Mouse (Mus musculus) limb, embryonic 12.5 days (tissue): ENCODE measurements around the gene Prl2b1. TPM values are rescaled to one million over a fixed set of nuclear protein-coding genes. Genes with fewer than 3 reads are reported as not detected.

Experiments used
- ATAC-seq: fragments of 200-750 bp; cut with Nextera tagmentation; 2 replicates; pipeline ENCODE4 v1.8.0; 2017; ENCODE audit warnings: low read depth, moderate TSS enrichment; ENCODE audit not compliant: insufficient number of reproducible peaks, insufficient read depth, low FRiP score, low TSS enrichment
- H3K27ac ChIP-seq: fragments of 300-500 bp; sonication (generic); 2 replicates; pipeline ENCODE4 v1.5.1; 2016; ENCODE audit warnings: mild to moderate bottlenecking, moderate library complexity
- H3K27me3 ChIP-seq: fragments of 300-500 bp; sonication (generic); 2 replicates; pipeline ENCODE4 v1.6.1; 2016; ENCODE audit warnings: mild to moderate bottlenecking, moderate library complexity
- H3K36me3 ChIP-seq: fragments of 300-500 bp; sonication (generic); 2 replicates; pipeline ENCODE4 v1.6.1; 2016; ENCODE audit warnings: mild to moderate bottlenecking, moderate library complexity
- H3K4me1 ChIP-seq: fragments of 300-500 bp; sonication (generic); replicated peaks from 2 replicates; pipeline ENCODE4 v1.6.1; 2016
- H3K4me2 ChIP-seq: fragments of 300-500 bp; sonication (generic); 2 replicates; pipeline ENCODE4 v1.6.1; 2016; ENCODE audit warnings: mild to moderate bottlenecking, moderate library complexity
- H3K4me3 ChIP-seq: fragments of 300-500 bp; sonication (generic); replicated peaks from 2 replicates; pipeline ENCODE4 v1.5.1; 2016; ENCODE audit warnings: mild to moderate bottlenecking
- H3K9ac ChIP-seq: fragments of 300-500 bp; sonication (generic); replicated peaks from 2 replicates; pipeline ENCODE4 v1.6.1; 2016; ENCODE audit warnings: mild to moderate bottlenecking, moderate library complexity
- H3K9me3 ChIP-seq: fragments of 300-500 bp; sonication (generic); 2 replicates; pipeline ENCODE4 v1.6.1; 2016; ENCODE audit warnings: mild to moderate bottlenecking, moderate library complexity
- WGBS: fragments of 180-500 bp; shearing (Covaris S2); methylation state at CpG from one replicate; pipeline ENCODE4 v1.1.7; 2016; 5-methylcytosine and 5-hydroxymethylcytosine counted together
- polyA plus RNA-seq: library from polyadenylated mRNA; unstranded; fragments of >200 nt; fragmentation: Nextera tagmentation; extraction: Ambion mirVana; gene quantifications from 2 replicates; pipeline ENCODE4 v1.2.1, GENCODE M21; 2016

Gene Prl2b1
- polyA plus RNA-seq: not detected in 2 replicates

GRCm38 (mm10) chr13:27390746-27391145, at the start of gene Prl2b1:
TSS of gene Prl2b1 (minus strand) at chr13:27390846.
- no peaks in the 10 kb centered on the region for H3K9me3 ChIP-seq
- no peaks in the 10 kb centered on the region for H3K36me3 ChIP-seq
- 80% methylated on average over 6 of the region's 6 CpGs for WGBS
- no peak within 1 kb of the TSS for H3K27ac ChIP-seq
- H3K9ac ChIP-seq: no peak within 1 kb of the TSS
- no peak within 1 kb of the TSS for H3K4me3 ChIP-seq
- no peak within 1 kb of the TSS for H3K4me2 ChIP-seq
- no peaks in the 10 kb centered on the region for H3K27me3 ChIP-seq
- no peaks in the 10 kb centered on the region for H3K4me1 ChIP-seq
- no peak for ATAC-seq

DNA sequence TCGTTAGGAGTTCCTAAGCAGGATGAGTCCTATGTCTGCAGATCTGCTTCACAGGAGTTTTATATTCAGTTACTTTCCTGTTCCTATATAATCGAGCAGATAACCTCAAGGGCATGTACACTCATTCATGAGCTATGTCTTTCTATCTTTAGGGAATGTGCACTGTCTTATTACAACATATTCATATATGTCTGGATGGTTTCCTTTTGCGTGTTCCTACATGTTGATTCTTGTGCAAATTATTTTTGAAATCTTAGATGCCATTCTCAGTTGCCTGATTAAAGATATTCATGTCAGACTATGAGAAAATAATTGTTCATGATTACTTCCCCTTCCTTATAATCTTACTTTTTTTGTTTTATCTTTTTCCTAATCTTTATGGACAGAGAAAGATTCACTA, 47.9 kb upstream of the Prl2b1 start, which contains the start of gene Prl8a6:
Gene Prl8a6 (minus strand): TSS at position 101 of the 400 bp plus-strand sequence.
- no peak for ATAC-seq
- no peak within 1 kb of the TSS for H3K27ac ChIP-seq
- no peaks in the 10 kb centered on the region for H3K9me3 ChIP-seq
- H3K9ac ChIP-seq: no peak within 1 kb of the TSS
- no peaks in the 10 kb centered on the region for H3K36me3 ChIP-seq
- H3K4me1 ChIP-seq: no peaks in the 10 kb centered on the region
- H3K4me2 ChIP-seq: no peak within 1 kb of the TSS
- H3K4me3 ChIP-seq: no peak within 1 kb of the TSS
- 81% methylated on average over 3 of the region's 3 CpGs for WGBS
- H3K27me3 ChIP-seq: no peaks in the 10 kb centered on the region

- WGBS: 82% methylated on average over 1 of the region's 1 CpGs
- Histone ChIP-seq H3K9ac (no peak overlapping the region), H3K4me1 (no peaks in the 10 kb centered on the region), H3K27ac (no peak overlapping the region), H3K27me3 (no peaks in the 10 kb centered on the region), H3K9me3 (no peaks in the 10 kb centered on the region), H3K4me3 (no peak overlapping the region), H3K36me3 (no peaks in the 10 kb centered on the region), H3K4me2 (no peak overlapping the region)
- ATAC-seq: no peak
Observed at GRCm38 (mm10) chr13:27433159-27433558, 42.5 kb upstream of the Prl2b1 start.

DNA sequence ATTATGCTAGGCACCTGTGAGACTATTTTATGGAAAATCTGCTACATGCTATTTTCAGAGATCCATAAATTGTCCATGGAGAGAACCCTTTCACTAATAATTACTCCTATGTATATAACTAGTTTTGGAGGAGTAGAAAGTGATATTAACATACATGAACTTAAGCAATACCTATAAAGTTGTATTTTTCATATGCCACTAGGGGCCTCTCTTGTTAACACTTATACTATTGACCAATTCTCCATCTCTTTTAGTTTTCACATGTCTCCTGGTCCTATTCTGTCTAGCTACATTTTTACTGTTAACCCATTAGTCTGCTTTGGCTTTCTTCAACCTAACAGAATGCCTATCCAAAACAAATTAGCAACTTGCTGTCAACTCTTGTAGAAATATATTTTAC, 23.0 kb upstream of the Prl2b1 start:
- Histone ChIP-seq H3K27me3 (no peaks in the 10 kb centered on the region), H3K27ac (no peak overlapping the region), H3K4me1 (no peaks in the 10 kb centered on the region), H3K36me3 (no peaks in the 10 kb centered on the region), H3K4me2 (no peak overlapping the region), H3K9me3 (no peaks in the 10 kb centered on the region), H3K4me3 (no peak overlapping the region), H3K9ac (no peak overlapping the region)
- ATAC-seq: no peak

GRCm38 (mm10) chr13:27399061-27399724, 8.5 kb upstream of the Prl2b1 start:
- Histone ChIP-seq H3K4me2 (no peak overlapping the region), H3K27me3 (no peaks in the 10 kb centered on the region), H3K9me3 (no peaks in the 10 kb centered on the region), H3K4me1 (no peaks in the 10 kb centered on the region), H3K4me3 (no peak overlapping the region), H3K36me3 (no peaks in the 10 kb centered on the region), H3K9ac (no peak overlapping the region), H3K27ac (no peak overlapping the region)
- 85% methylated on average over 7 of the region's 7 CpGs for WGBS
- ATAC-seq: no peak

DNA sequence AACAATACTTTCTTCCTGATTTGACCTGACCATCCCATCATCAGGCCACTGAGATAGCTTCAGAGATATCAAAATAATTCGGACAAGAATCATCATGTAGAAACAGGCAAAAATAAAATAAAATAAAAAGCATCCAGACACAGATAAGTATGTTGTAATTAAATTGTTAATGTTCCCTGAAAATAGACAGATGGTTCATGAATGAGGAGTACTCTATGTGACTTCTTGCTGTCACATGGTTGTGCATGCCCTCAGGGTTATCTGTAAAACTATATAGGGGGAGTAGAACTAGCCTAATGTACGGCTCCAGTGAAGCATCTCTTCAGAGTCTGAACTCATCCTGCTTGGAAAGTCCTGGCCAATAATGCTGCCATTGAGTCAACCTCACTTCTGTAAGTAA, 45.3 kb downstream of the Prl2b1 start, which contains the start of gene Prl8a2:
Gene Prl8a2 (plus strand): TSS at position 301 of the 400 bp plus-strand sequence.
- Histone ChIP-seq H3K27ac (no peak within 1 kb of the TSS), H3K9ac (no peak within 1 kb of the TSS), H3K9me3 (no peaks in the 10 kb centered on the region), H3K4me3 (no peak within 1 kb of the TSS), H3K4me2 (no peak within 1 kb of the TSS), H3K27me3 (no peaks in the 10 kb centered on the region; the same call in 1 of the 2 replicates), H3K36me3 (no peaks in the 10 kb centered on the region), H3K4me1 (no peaks in the 10 kb centered on the region)
- 77% methylated on average over 2 of the region's 2 CpGs for WGBS
- no peak for ATAC-seq

- Histone ChIP-seq H3K4me2 (no peak overlapping the region), H3K9me3 (no peaks in the 10 kb centered on the region), H3K27ac (no peak overlapping the region), H3K4me3 (no peak overlapping the region), H3K36me3 (no peaks in the 10 kb centered on the region), H3K9ac (no peak overlapping the region), H3K27me3 (no peaks in the 10 kb centered on the region; the same call in 1 of the 2 replicates), H3K4me1 (no peaks in the 10 kb centered on the region)
- 72% methylated on average over 3 of the region's 3 CpGs for WGBS
- no peak for ATAC-seq
Observed at GRCm38 (mm10) chr13:27342733-27343275, 47.8 kb downstream of the Prl2b1 start.

DNA sequence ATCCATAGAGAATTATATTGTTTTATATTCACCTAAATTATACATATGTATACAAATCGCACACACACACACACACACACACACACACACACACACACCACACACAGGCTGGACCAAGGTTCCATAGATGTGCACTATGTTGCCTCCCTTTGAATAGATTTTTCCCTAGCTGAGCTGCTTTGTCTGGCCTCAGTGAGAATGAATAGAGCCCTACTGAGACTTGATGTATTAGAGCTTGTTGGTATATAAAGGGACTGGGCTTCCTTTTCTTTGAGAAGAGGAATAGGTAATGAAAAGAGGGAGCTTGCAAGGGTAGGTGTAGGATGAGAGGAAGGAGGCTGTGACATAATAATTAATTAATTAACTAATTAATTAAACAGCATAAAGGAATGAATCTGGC, 55.7 kb downstream of the Prl2b1 start:
- no peak for ATAC-seq
- 88% methylated on average over 1 of the region's 1 CpGs for WGBS
- no peaks in the 10 kb centered on the region for H3K4me1 ChIP-seq
- H3K9ac ChIP-seq: no peak overlapping the region
- H3K27ac ChIP-seq: no peak overlapping the region
- no peaks in the 10 kb centered on the region for H3K27me3 ChIP-seq
- H3K36me3 ChIP-seq: no peaks in the 10 kb centered on the region
- H3K4me2 ChIP-seq: no peak overlapping the region
- H3K9me3 ChIP-seq: no peaks in the 10 kb centered on the region
- no peak overlapping the region for H3K4me3 ChIP-seq

Other genes with a start within 250 kb of the Prl2b1 start
- gene Prl3d3, start 234.1 kb downstream of the Prl2b1 start, polyA plus RNA-seq: not detected in 2 replicates
- gene Prl3c1, start 194.2 kb downstream of the Prl2b1 start, polyA plus RNA-seq: not detected in 2 replicates
- gene Prl3b1, start 149.0 kb downstream of the Prl2b1 start, polyA plus RNA-seq: not detected in 2 replicates
- not detected in 2 replicates for gene Prl3a1, start 131.4 kb downstream of the Prl2b1 start, polyA plus RNA-seq
- gene Prl6a1, start 78.2 kb downstream of the Prl2b1 start, polyA plus RNA-seq: not detected in 2 replicates
- gene Prl8a2, start 45.2 kb downstream of the Prl2b1 start, polyA plus RNA-seq: not detected in 2 replicates
- gene Prl8a6, start 47.8 kb upstream of the Prl2b1 start, polyA plus RNA-seq: not detected in 2 replicates
- gene Prl8a8, start 122.4 kb upstream of the Prl2b1 start, polyA plus RNA-seq: not detected in 2 replicates
- gene Prl8a9, start 173.8 kb upstream of the Prl2b1 start, polyA plus RNA-seq: not detected in 2 replicates
- not detected in 2 replicates for gene Prl8a1, start 191.3 kb upstream of the Prl2b1 start, polyA plus RNA-seq
- gene Prl7b1, start 219.7 kb upstream of the Prl2b1 start, polyA plus RNA-seq: not detected in 2 replicates